Mouse (Mus musculus): ENCODE results near the gene Bmpr2. TPM values are rescaled to one million over a fixed set of nuclear protein-coding genes. Genes with fewer than 3 reads are reported as not detected.

Bmpr2 gene
- polyA plus RNA-seq, 1 experiment from 2014 or later: 8.0 TPM

DNA sequence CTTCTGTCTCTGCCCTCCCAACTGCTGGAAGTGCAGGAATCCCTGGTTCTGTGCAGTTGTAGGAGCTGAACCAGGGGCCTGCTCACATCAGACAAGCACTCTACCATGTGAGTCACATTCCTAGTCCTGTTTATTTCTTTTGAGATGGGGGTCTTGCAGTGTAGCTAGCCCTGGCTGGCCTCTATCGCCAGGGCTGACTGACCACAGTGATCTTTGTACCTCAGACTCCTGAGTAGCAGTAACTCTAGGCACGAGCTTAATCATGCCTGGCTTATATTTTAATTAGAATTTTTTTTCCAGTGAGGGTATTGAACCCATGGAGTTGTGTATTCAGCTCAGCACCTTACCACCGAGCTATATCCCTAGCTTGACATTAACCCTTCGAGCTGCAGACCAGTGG is 128.0 kb downstream of the Bmpr2 start:
- H3K27me3 ChIP-seq (ENCODE audit: low read depth, poor library complexity, severe bottlenecking): no peaks in the 10 kb centered on the region
- no peak for DNase-seq (ENCODE audit: low spot score)
- no peak overlapping the region for H3K4me3 ChIP-seq
- no peaks in the 10 kb centered on the region for H3K36me3 ChIP-seq
- no peaks in the 10 kb centered on the region for H3K9me3 ChIP-seq (replicated peaks)
- no peak overlapping the region for H3K27ac ChIP-seq
- 84% methylated on average over 4 of the region's 4 CpGs for WGBS
- peaks cover 10% of the 10 kb centered on the region for H3K4me1 ChIP-seq

GRCm38 (mm10) chr1:59892777-59893176 is 129.6 kb downstream of the Bmpr2 start:
- 89% methylated on average over 8 of the region's 8 CpGs for WGBS
- Histone ChIP-seq H3K9me3 (replicated peaks) (no peaks in the 10 kb centered on the region), H3K4me3 (no peak overlapping the region), H3K4me1 (peaks cover 6% of the 10 kb centered on the region), H3K36me3 (no peaks in the 10 kb centered on the region), H3K27ac (no peak overlapping the region), H3K27me3 (ENCODE audit: low read depth, poor library complexity, severe bottlenecking) (no peaks in the 10 kb centered on the region)
- no peak for DNase-seq (ENCODE audit: low spot score)

DNA sequence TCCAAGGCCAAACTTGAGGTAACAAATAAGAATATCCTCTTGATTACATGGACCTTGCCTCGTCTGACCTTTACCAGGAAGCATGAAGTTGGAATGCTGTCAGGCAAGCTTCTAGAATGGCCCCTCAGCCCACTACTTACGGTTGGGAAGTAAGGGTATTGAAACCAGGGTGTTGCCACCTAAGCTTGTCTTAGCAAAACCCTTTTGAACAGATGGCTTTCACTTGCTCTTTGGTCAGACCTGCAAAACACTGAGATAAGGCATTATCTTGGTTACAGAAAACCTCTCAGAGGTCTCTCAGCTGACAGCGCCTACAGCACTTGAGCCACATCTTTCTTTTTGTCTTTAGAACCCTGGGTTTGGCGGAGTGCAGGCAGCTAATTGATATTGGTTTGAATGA is 130.8 kb downstream of the Bmpr2 start:
- Histone ChIP-seq H3K27ac (no peak overlapping the region), H3K36me3 (no peaks in the 10 kb centered on the region), H3K9me3 (replicated peaks) (no peaks in the 10 kb centered on the region), H3K4me3 (no peak overlapping the region), H3K4me1 (no peaks in the 10 kb centered on the region), H3K27me3 (ENCODE audit: low read depth, poor library complexity, severe bottlenecking) (no peaks in the 10 kb centered on the region)
- WGBS: 84% methylated on average over 4 of the region's 4 CpGs
- no peak for DNase-seq (ENCODE audit: low spot score)

DNA sequence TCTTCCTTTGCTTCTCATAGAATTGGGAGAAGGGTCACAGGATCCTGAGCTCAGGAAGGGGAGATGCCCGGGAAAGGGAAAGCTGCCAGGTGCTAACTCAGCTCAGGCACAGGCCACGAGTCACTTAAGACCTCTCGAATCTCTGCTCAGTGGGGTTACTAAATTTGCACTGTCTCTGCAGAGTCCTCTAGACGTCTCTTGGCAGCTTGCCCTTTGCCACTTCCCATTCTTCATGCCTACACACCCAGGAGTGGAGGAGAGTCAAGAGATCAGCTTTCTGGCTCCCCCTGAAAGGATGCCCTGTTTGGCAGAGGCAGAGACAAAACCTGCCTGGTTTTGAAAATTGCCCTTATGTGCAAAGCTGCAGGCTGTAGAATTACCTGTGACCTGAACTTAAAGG is 132.3 kb downstream of the Bmpr2 start:
- H3K36me3 ChIP-seq: no peaks in the 10 kb centered on the region
- H3K27ac ChIP-seq: no peak overlapping the region
- no peaks in the 10 kb centered on the region for H3K4me1 ChIP-seq
- no peak for DNase-seq (ENCODE audit: low spot score)
- no peak overlapping the region for H3K4me3 ChIP-seq
- 67% methylated on average over 4 of the region's 4 CpGs for WGBS
- H3K9me3 ChIP-seq (replicated peaks): no peaks in the 10 kb centered on the region
- H3K27me3 ChIP-seq (ENCODE audit: low read depth, poor library complexity, severe bottlenecking): no peaks in the 10 kb centered on the region

- Histone ChIP-seq H3K9me3 (replicated peaks) (no peaks in the 10 kb centered on the region), H3K27ac (no peak overlapping the region), H3K4me3 (no peak overlapping the region), H3K4me1 (no peaks in the 10 kb centered on the region), H3K27me3 (ENCODE audit: low read depth, poor library complexity, severe bottlenecking) (no peaks in the 10 kb centered on the region), H3K36me3 (no peaks in the 10 kb centered on the region)
- DNase-seq (ENCODE audit: low spot score): no peak
- 67% methylated on average over 5 of the region's 5 CpGs for WGBS
Measured at GRCm38 (mm10) chr1:59897147-59897798, 134.1 kb downstream of the Bmpr2 start.

- Histone ChIP-seq H3K4me1 (no peaks in the 10 kb centered on the region), H3K9me3 (replicated peaks) (no peaks in the 10 kb centered on the region), H3K27me3 (ENCODE audit: low read depth, poor library complexity, severe bottlenecking) (no peaks in the 10 kb centered on the region), H3K27ac (no peak overlapping the region), H3K36me3 (no peaks in the 10 kb centered on the region), H3K4me3 (no peak overlapping the region)
- WGBS: 82% methylated on average over 2 of the region's 2 CpGs
- no peak for DNase-seq (ENCODE audit: low spot score)
Measured at GRCm38 (mm10) chr1:59899679-59900078, 136.5 kb downstream of the Bmpr2 start.

- no peaks in the 10 kb centered on the region for H3K4me1 ChIP-seq
- 91% methylated on average over 5 of the region's 5 CpGs for WGBS
- H3K9me3 ChIP-seq (replicated peaks): no peaks in the 10 kb centered on the region
Measured at GRCm38 (mm10) chr1:59901082-59901876, 138.1 kb downstream of the Bmpr2 start.

DNA sequence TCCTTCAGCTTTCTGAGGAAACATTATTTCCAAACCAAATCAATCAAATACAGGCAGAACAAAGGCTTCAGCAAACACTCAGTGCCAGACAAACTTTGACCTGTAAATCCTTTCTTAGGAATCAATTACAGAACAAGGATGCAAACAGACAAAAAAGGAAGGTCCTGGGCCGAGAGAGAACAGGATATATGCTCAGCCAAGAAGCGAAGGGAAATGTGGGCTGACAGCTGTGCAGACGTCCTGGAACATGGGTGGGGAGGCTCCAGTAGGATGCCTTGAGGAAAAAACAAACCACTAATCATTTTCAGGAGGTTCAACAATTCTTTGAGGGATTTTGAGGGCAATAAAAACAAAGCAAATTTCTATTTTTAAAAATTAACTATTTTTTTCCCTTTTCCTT is 139.4 kb downstream of the Bmpr2 start:
- Histone ChIP-seq H3K36me3 (no peaks in the 10 kb centered on the region), H3K9me3 (replicated peaks) (no peaks in the 10 kb centered on the region), H3K27ac (no peak overlapping the region), H3K4me1 (no peaks in the 10 kb centered on the region), H3K27me3 (ENCODE audit: low read depth, poor library complexity, severe bottlenecking) (no peaks in the 10 kb centered on the region), H3K4me3 (no peak overlapping the region)
- DNase-seq (ENCODE audit: low spot score): no peak
- 32% methylated on average over 3 of the region's 3 CpGs for WGBS

More at GRCm38 (mm10) chr1:59901082-59901876, 138.1 kb downstream of the Bmpr2 start:
- Histone ChIP-seq H3K27ac (no peak overlapping the region), H3K27me3 (ENCODE audit: low read depth, poor library complexity, severe bottlenecking) (no peaks in the 10 kb centered on the region), H3K4me3 (no peak overlapping the region), H3K36me3 (no peaks in the 10 kb centered on the region)
- DNase-seq (ENCODE audit: low spot score): no peak

DNA sequence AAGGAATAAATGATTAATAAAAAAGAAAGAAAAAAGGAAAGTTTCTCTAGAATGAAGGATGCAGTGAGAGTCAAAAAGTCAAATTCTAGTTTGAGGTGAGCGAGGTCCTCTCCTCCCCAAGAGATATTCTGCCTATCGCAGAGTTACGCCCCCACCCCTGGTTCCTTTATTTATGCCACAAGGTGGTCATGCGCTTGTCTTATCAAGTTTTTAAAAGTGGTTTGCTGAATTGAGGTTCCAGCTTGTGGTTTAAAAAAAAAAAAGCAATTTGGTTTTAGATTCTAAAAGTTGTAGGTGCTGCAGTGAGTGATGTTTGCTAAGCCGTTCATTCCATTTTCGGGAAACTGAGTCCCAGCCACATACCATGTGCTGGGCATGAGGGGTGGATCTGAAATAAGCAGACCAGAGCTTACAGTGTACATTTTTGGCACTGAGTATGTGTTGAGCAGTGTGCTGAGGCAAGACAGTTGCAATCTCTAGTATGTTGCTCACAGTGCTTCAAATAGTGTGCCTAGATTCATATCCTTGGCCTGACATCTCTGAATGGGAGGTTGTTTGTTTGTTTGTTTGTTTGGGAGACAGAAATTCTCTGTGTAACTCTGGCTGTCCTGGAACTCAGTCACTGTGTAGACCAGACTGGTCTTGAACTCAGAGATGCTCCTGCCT is 141.6 kb downstream of the Bmpr2 start:
- H3K9me3 ChIP-seq (replicated peaks): no peaks in the 10 kb centered on the region
- no peak overlapping the region for H3K4me3 ChIP-seq
- H3K27ac ChIP-seq: no peak overlapping the region
- DNase-seq (ENCODE audit: low spot score): no peak
- no peaks in the 10 kb centered on the region for H3K27me3 ChIP-seq (ENCODE audit: low read depth, poor library complexity, severe bottlenecking)
- no peaks in the 10 kb centered on the region for H3K4me1 ChIP-seq
- 96% methylated on average over 6 of the region's 6 CpGs for WGBS
- H3K36me3 ChIP-seq: no peaks in the 10 kb centered on the region

DNA sequence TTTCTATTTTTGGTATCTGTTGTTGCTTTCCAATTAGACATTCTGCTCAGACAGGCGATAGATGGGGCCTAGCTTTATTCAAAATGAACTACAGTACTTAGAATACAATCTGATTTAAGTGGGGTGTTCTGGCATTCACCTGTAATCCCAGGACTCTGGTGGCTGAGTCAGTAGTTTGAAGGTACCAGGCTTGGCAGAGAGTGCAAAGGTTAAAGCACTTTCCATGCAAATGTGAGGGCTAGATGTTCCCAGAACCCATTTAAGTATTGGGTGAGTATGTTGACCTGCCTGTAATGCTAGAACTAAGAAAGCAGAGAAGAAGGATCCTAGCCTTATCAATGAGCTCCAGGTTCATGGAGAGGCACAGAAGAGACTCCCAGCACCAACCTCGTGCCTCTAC is 142.7 kb downstream of the Bmpr2 start:
- H3K27ac ChIP-seq: no peak overlapping the region
- no peak for DNase-seq (ENCODE audit: low spot score)
- H3K4me1 ChIP-seq: no peaks in the 10 kb centered on the region
- no peaks in the 10 kb centered on the region for H3K36me3 ChIP-seq
- no peak overlapping the region for H3K4me3 ChIP-seq
- no peaks in the 10 kb centered on the region for H3K9me3 ChIP-seq (replicated peaks)
- no peaks in the 10 kb centered on the region for H3K27me3 ChIP-seq (ENCODE audit: low read depth, poor library complexity, severe bottlenecking)
- WGBS: 93% methylated on average over 2 of the region's 2 CpGs

GRCm38 (mm10) chr1:59906819-59907521 is 143.8 kb downstream of the Bmpr2 start:
- Histone ChIP-seq H3K27me3 (ENCODE audit: low read depth, poor library complexity, severe bottlenecking) (no peaks in the 10 kb centered on the region), H3K4me1 (no peaks in the 10 kb centered on the region), H3K9me3 (replicated peaks) (no peaks in the 10 kb centered on the region), H3K27ac (no peak overlapping the region), H3K36me3 (no peaks in the 10 kb centered on the region), H3K4me3 (no peak overlapping the region)
- 90% methylated on average over 13 of the region's 13 CpGs for WGBS
- no peak for DNase-seq (ENCODE audit: low spot score)

DNA sequence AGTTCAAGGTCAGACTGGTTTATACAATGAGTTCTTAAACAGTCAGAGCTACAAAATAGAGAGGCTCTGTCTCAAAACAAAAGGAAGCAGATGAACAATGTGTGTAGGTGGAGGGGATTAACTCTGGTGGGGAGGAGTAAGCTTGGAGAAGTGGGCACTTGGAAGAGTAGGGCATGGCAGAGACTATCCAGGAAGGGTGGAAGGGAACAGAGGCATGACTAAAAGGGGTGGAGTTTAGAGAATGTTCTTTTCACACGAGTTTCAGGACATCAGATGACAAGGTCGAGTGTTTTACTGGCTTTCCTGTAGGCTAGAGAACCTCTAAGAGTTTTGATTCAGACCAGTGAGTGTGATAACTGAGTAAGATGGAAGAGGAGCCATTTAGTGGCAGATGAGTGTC is 144.5 kb downstream of the Bmpr2 start:
- Histone ChIP-seq H3K4me3 (no peak overlapping the region), H3K27me3 (ENCODE audit: low read depth, poor library complexity, severe bottlenecking) (no peaks in the 10 kb centered on the region), H3K4me1 (no peaks in the 10 kb centered on the region), H3K36me3 (no peaks in the 10 kb centered on the region), H3K27ac (no peak overlapping the region), H3K9me3 (replicated peaks) (no peaks in the 10 kb centered on the region)
- 52% methylated on average over 2 of the region's 2 CpGs for WGBS
- no peak for DNase-seq (ENCODE audit: low spot score)

DNA sequence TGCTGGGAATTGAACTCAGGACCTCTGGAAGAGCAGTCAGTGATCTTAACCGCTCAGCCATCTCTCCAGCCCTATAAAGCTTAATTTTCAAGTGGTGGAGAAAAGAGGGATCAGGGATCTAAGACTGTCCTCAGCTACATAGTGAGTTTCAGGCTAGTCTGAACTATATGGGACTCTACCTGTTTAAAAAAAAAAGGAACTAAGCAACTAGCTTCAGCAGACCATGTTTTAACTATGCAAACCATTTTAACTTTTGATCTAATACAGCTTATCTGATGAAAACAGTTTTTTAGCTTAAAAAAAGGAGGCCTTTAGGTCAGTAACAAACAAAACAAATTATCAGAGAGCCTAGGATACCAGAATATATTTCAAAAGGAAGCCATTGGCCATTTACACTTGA is 147.7 kb downstream of the Bmpr2 start:
- Histone ChIP-seq H3K36me3 (no peaks in the 10 kb centered on the region; the same call in 1 of the 2 replicates), H3K4me3 (no peak overlapping the region), H3K9me3 (replicated peaks) (no peaks in the 10 kb centered on the region), H3K4me1 (peaks cover 17% of the 10 kb centered on the region), H3K27ac (no peak overlapping the region), H3K27me3 (ENCODE audit: low read depth, poor library complexity, severe bottlenecking) (no peaks in the 10 kb centered on the region)
- DNase-seq (ENCODE audit: low spot score): no peak
- WGBS: 80% methylated on average over 1 of the region's 1 CpGs

Measured in limb, embryonic 10.5 days (tissue).